Mouse (Mus musculus) G1E-ER4 (cell line): ENCODE measurements around the gene AW011738. TPM values are rescaled to one million over a fixed set of nuclear protein-coding genes. Genes with fewer than 3 reads are reported as not detected.

Experiments
- GATA1 ChIP-seq: IDR thresholded peaks from one replicate; pipeline ENCODE4 v1.8.0; 2012; ENCODE audit warnings: low read length, inconsistent platforms
- polyA plus RNA-seq: library from polyadenylated mRNA; stranded (reverse); fragments of >175 nt; gene quantifications from 2 replicates; pipeline ENCODE4 v1.2.3, GENCODE M21; 2012

AW011738 gene
- polyA plus RNA-seq, 1 experiment, result not detected

- TF ChIP-seq GATA1, result no peak
Measured at GRCm38 (mm10) chr4:156219936-156220335, 16.8 kb downstream of the AW011738 start.

- no peak for TF ChIP-seq GATA1
Measured at GRCm38 (mm10) chr4:156224276-156224675, 21.2 kb downstream of the AW011738 start.

- no peak for TF ChIP-seq GATA1
Measured at GRCm38 (mm10) chr4:156227752-156228392, 24.8 kb downstream of the AW011738 start.

GRCm38 (mm10) chr4:156228393-156229024, 25.4 kb downstream of the AW011738 start:
- no peak for TF ChIP-seq GATA1

- no peak for TF ChIP-seq GATA1
Measured at GRCm38 (mm10) chr4:156234021-156234501, 31.0 kb downstream of the AW011738 start.

GRCm38 (mm10) chr4:156234701-156235213, 31.7 kb downstream of the AW011738 start, which contains the start of gene Plekhn1:
Gene Plekhn1 (minus strand): TSS chr4:156234857.
- TF ChIP-seq GATA1, result no peak

- TF ChIP-seq GATA1, result no peak
Measured at GRCm38 (mm10) chr4:156235360-156235770, 32.3 kb downstream of the AW011738 start.

GRCm38 (mm10) chr4:156235808-156236533, 32.9 kb downstream of the AW011738 start, which contains the start of gene Noc2l:
Gene Noc2l (plus strand): TSS chr4:156236010.
- TF ChIP-seq GATA1, result no peak

- no peak for TF ChIP-seq GATA1
Measured at GRCm38 (mm10) chr4:156236651-156237447, 33.7 kb downstream of the AW011738 start.

- no peak for TF ChIP-seq GATA1
Measured at GRCm38 (mm10) chr4:156249567-156249966, 46.5 kb downstream of the AW011738 start.

- no peak for TF ChIP-seq GATA1
Measured at GRCm38 (mm10) chr4:156251081-156251480, 48.0 kb downstream of the AW011738 start.

GRCm38 (mm10) chr4:156252140-156252539, 49.0 kb downstream of the AW011738 start:
- TF ChIP-seq GATA1, result no peak

GRCm38 (mm10) chr4:156252619-156253018, 49.5 kb downstream of the AW011738 start:
- TF ChIP-seq GATA1, result no peak

- TF ChIP-seq GATA1, result peak; percentile 88
Measured at GRCm38 (mm10) chr4:156253043-156253442, 49.9 kb downstream of the AW011738 start.
